Mouse (Mus musculus) sigmoid colon, adult 10 weeks (tissue): ENCODE measurements around the gene Irak3. TPM values are rescaled to one million over a fixed set of nuclear protein-coding genes. Genes with fewer than 3 reads are reported as not detected.

ENCODE experiments used
- polyA plus RNA-seq: library from polyadenylated mRNA; stranded (reverse); fragments of 350-450 nt; fragmentation: Illumina TruSeq; extraction: RNeasy Lipid Tissue Mini Kit (QIAGEN cat#74804); gene quantifications from one replicate; pipeline ENCODE4 v1.2.3, GENCODE M21; 2014; ENCODE audit warnings: low read depth, low replicate concordance

Gene Irak3
- polyA plus RNA-seq: 9.2 TPM

GRCm38 (mm10) chr10:120201961-120202402 lies at the start of gene Irak3:
Irak3 (minus strand) TSS chr10:120202130.

DNA sequence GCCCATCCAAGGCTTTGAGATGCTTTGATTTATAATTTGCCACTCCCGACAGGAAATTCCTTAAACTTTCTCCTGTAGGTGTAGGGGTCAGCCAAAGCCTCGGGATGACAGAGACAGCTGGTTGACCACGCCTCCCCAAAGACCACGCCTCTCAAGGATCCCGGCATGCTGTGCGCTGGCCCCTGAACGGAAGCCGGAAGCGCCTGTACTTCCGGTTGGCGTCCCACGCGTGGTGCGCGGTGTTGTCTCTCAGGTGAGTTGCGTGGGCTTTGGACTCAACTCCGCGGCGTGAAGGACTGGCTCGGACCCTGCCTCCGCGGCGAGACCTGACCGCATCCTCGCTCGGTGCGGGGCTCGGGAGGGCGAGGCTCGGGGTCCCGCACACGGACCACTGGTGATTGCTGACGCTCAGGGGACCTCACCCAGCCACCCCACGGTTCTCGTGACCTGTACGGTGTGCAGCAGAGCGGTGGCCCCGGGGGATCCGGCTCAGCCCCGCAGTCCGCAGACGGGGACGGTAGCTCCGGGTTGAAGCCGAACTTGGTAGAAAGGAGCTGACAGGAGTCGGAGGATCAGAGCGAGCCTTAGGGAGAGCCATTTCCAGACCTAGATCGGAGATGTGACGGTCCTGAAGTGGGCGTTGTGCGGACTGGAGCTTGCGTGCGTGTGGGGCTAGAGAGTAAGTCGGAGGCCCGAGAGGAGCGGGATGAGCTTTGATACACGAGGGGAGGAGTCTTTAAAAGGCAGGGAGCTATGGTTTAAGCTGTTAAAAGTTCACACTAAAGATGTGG lies 25.1 kb upstream of the Irak3 start, which contains the start of gene Llph:
TSS of gene Llph (plus strand) at position 200 of the 791 bp plus-strand sequence.

DNA sequence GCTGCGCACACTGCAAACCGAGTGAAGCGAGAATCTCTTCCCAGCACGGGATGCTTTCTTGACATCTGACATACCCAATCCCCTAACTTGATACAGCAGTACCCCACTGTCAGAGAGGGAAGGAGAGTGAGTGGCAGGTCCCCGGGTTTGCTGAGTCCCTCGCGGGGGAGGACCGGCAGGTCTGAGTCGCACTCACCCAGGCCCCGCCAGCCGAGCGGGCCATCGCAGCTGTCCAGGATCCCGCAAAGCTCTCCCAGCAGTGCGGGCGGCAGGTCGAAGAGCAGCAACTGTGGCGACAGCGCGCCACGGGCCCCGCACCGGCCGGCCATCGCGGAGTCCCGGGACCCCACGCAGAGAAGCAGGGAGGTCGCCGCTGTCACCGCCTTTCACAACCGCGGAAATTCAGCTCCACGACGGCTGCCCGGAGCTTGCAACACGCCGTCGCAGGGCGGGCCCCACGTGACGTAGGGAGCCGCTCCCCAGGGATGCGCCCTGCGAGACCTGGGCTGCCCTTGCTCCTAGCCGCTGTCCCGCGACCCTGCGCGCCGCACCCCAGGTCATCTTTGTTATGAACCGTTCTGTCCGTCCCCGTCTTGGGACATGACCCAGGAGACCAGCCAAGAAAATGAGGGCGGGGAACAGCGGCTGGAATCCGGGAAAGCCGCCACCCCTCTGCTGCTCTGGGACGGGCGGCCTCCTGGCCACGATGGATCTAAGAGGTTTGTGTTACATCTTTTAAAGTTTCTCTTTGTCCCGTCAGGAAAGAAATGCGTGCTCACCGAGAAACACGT lies 604 bp downstream of the Irak3 start, which contains the start of gene Tmbim4:
TSS of gene Tmbim4 (plus strand) at position 460 of the 791 bp plus-strand sequence.

DNA sequence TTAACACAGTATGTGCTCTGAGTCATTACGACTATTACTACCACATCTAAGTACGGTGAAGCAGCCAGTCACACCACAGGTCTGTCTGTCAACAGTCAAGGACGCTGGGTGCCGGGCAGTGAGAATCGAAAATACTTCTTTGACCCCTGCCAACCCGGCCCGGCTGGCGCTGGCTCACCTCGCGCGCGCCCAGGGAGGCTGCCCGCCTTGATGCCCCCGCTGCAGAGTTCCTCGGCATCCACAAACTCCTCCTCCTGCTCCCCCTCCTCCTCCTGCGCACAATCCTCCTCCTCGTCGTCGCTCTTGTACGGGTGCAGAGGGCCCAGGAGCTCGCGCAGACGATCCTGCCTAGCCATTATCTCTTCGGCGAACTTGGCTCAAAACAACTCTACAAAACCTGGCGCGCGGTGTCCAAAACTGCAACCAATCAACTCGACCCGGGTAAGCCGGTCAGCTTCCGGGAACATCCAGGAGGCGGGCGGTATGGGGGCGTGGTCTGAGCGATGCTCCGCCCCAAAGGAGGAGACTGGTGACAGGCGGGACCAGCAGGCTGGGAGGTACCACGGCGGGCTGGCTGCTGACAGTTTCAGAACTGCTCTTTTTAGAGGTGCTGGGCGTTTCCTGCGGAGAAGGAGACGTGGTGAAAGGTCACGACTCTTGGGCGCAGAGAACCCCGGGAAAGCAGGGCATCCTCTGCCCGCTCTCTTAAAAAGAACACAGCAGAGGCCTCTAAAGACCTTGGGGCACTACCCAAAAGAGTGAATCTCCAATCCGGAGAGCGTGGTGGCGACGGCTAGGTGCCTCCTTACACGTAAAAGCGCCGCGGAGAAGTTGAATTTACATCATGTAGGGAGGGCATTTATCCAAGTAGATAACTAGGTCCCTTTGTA lies 89.2 kb downstream of the Irak3 start, which contains the start of gene Helb:
TSS of gene Helb (minus strand) at position 481 of the 890 bp plus-strand sequence.

Other genes starting within 250 kb of the Irak3 start
- gene Helb, start 89.1 kb downstream of the Irak3 start, polyA plus RNA-seq: 20.6 TPM
- gene Tmbim4, start 540 bp downstream of the Irak3 start, polyA plus RNA-seq: 239 TPM
- 18.8 TPM for gene Llph, start 24.9 kb upstream of the Irak3 start, polyA plus RNA-seq